Mouse (Mus musculus) midbrain, embryonic 13.5 days (tissue): ENCODE measurements at regions not wholly inside any gene's neighbourhood (a gene's known extent, or its start where the extent isn't known, plus 50 kb on each side); places are given as distances from the start of the nearest gene placed in this dataset.

Experiments
- ATAC-seq: fragments of 200-750 bp; cut with Nextera tagmentation; 2 replicates; pipeline ENCODE4 v1.8.0; 2017; ENCODE audit warnings: mild to moderate bottlenecking, moderate TSS enrichment, moderate library complexity
- H3K27ac ChIP-seq: fragments of 300-500 bp; sonication (generic); 2 replicates; pipeline ENCODE4 v1.5.1; 2015; ENCODE audit warnings: inconsistent platforms, mild to moderate bottlenecking, moderate library complexity
- H3K27me3 ChIP-seq: fragments of 300-500 bp; sonication (generic); 2 replicates; pipeline ENCODE4 v1.6.1; 2015; ENCODE audit warnings: mild to moderate bottlenecking, inconsistent platforms
- H3K36me3 ChIP-seq: fragments of 300-500 bp; sonication (generic); 2 replicates; pipeline ENCODE4 v1.6.1; 2015; ENCODE audit warnings: mild to moderate bottlenecking, inconsistent platforms
- H3K4me1 ChIP-seq: fragments of 300-500 bp; sonication (generic); replicated peaks from 2 replicates; pipeline ENCODE4 v1.6.1; 2015; ENCODE audit warnings: inconsistent platforms
- H3K4me2 ChIP-seq: fragments of 300-500 bp; sonication (generic); replicated peaks from 2 replicates; pipeline ENCODE4 v1.6.1; 2015; ENCODE audit warnings: moderate library complexity, mild to moderate bottlenecking, inconsistent platforms
- H3K4me3 ChIP-seq: fragments of 300-500 bp; sonication (generic); replicated peaks from 2 replicates; pipeline ENCODE4 v1.5.1; 2015; ENCODE audit warnings: mild to moderate bottlenecking, inconsistent platforms
- H3K9ac ChIP-seq: fragments of 300-500 bp; sonication (generic); replicated peaks from 2 replicates; pipeline ENCODE4 v1.6.1; 2015; ENCODE audit warnings: mild to moderate bottlenecking, inconsistent platforms
- H3K9me3 ChIP-seq: fragments of 300-500 bp; sonication (generic); 2 replicates; pipeline ENCODE4 v1.6.1; 2016; ENCODE audit warnings: mild to moderate bottlenecking, inconsistent platforms
- WGBS: fragments of 180-500 bp; shearing (Covaris S2); methylation state at CpG from one replicate; pipeline ENCODE4 v1.1.7; 2015; 5-methylcytosine and 5-hydroxymethylcytosine counted together

DNA sequence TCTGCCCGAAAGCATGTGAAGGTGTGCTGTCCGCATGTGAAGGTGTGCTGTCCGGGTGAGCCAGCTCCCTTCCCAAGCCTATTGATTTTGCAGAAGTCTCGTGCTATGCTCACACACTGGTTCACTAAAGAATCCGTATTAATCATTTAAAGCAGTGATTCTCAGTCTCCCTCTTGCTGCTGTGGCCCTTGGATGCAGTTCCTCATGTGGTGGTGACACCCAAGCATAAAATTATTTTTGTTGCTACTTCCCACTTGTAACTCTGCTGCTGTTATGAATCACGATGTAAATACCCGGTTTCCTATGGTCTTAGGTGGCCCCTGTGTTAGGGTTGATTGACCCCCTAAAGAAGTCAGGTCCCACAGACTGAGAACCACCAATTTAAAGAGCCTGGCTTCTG, 55.7 kb upstream of the Emb start:
- no peak for ATAC-seq
- no peak overlapping the region for H3K9ac ChIP-seq
- WGBS: 93% methylated on average over 7 of the region's 7 CpGs
- H3K27ac ChIP-seq: no peak overlapping the region
- H3K4me3 ChIP-seq: no peak overlapping the region
- no peaks in the 10 kb centered on the region for H3K4me1 ChIP-seq
- H3K27me3 ChIP-seq: no peaks in the 10 kb centered on the region
- no peaks in the 10 kb centered on the region for H3K36me3 ChIP-seq
- no peak overlapping the region for H3K4me2 ChIP-seq
- no peaks in the 10 kb centered on the region for H3K9me3 ChIP-seq

GRCm38 (mm10) chr13:117143828-117144227, 64.5 kb upstream of the Emb start:
- 68% methylated on average over 6 of the region's 6 CpGs for WGBS
- no peak for ATAC-seq
- H3K27ac ChIP-seq: no peak overlapping the region

DNA sequence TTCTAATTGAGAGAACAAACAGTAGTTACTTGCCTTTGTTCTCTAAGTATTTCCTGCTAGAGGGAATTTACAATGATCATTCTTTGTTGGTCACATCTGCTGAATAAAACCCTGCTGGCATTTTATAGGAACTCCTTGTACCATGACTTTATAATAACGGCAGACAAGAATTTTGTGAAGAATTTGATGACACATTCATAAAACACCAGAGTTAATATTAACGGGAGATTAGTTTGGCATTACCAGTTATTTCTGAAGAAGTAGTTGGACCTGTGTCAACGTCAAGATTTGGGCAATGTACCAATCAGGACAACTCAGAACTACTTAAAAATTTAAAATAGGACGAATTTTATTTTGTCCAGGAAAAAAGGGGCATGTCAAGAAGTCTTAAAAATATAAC, 65.1 kb upstream of the Emb start:
- no peak for ATAC-seq
- Histone ChIP-seq H3K4me1 (no peaks in the 10 kb centered on the region), H3K27ac (no peak overlapping the region), H3K4me3 (no peak overlapping the region), H3K36me3 (no peaks in the 10 kb centered on the region), H3K4me2 (no peak overlapping the region), H3K9me3 (no peaks in the 10 kb centered on the region), H3K9ac (no peak overlapping the region), H3K27me3 (no peaks in the 10 kb centered on the region)
- WGBS: 79% methylated on average over 4 of the region's 4 CpGs

More at GRCm38 (mm10) chr13:117143828-117144227, 64.5 kb upstream of the Emb start:
- no peaks in the 10 kb centered on the region for H3K9me3 ChIP-seq
- no peak overlapping the region for H3K4me2 ChIP-seq
- H3K27me3 ChIP-seq: no peaks in the 10 kb centered on the region
- no peak overlapping the region for H3K4me3 ChIP-seq
- H3K4me1 ChIP-seq: no peaks in the 10 kb centered on the region
- no peaks in the 10 kb centered on the region for H3K36me3 ChIP-seq
- no peak overlapping the region for H3K9ac ChIP-seq

- no peak overlapping the region for H3K4me2 ChIP-seq
- 87% methylated on average over 3 of the region's 3 CpGs for WGBS
- no peaks in the 10 kb centered on the region for H3K36me3 ChIP-seq
- no peaks in the 10 kb centered on the region for H3K4me1 ChIP-seq
- H3K9ac ChIP-seq: no peak overlapping the region
- no peaks in the 10 kb centered on the region for H3K27me3 ChIP-seq
- no peak for ATAC-seq
- no peak overlapping the region for H3K27ac ChIP-seq
- H3K4me3 ChIP-seq: no peak overlapping the region
- H3K9me3 ChIP-seq: no peaks in the 10 kb centered on the region
Measured at GRCm38 (mm10) chr13:117134352-117134751, 74.0 kb upstream of the Emb start.

DNA sequence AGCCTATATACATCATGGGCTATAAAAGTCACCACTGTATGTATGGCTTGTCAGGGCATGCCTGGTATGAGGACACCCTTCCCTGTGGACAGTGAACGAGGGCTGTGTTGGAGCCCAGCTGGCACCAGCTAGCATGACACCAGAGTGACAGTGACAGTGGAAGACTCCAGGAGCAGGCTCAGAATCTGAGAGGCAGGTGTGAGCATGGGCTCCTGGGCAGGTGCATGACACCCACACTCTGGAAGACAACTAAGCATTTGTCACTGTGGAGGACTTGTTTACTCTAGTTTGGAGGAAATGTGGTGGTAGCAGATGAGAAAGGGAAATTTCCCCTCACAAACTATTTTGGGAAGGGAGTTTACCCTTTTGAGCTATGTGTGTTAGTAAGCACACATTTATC, 76.2 kb upstream of the Emb start:
- Histone ChIP-seq H3K4me3 (no peak overlapping the region), H3K27me3 (no peaks in the 10 kb centered on the region), H3K27ac (no peak overlapping the region), H3K36me3 (no peaks in the 10 kb centered on the region), H3K4me1 (no peaks in the 10 kb centered on the region), H3K9ac (no peak overlapping the region), H3K9me3 (no peaks in the 10 kb centered on the region), H3K4me2 (no peak overlapping the region)
- 90% methylated on average over 1 of the region's 1 CpGs for WGBS
- no peak for ATAC-seq

- no peak for ATAC-seq
- Histone ChIP-seq H3K9me3 (no peaks in the 10 kb centered on the region), H3K4me3 (no peak overlapping the region), H3K36me3 (no peaks in the 10 kb centered on the region), H3K4me2 (no peak overlapping the region), H3K27ac (no peak overlapping the region), H3K27me3 (no peaks in the 10 kb centered on the region), H3K4me1 (no peaks in the 10 kb centered on the region), H3K9ac (no peak overlapping the region)
- 85% methylated on average over 12 of the region's 12 CpGs for WGBS
Measured at GRCm38 (mm10) chr13:117127813-117128549, 80.4 kb upstream of the Emb start.

DNA sequence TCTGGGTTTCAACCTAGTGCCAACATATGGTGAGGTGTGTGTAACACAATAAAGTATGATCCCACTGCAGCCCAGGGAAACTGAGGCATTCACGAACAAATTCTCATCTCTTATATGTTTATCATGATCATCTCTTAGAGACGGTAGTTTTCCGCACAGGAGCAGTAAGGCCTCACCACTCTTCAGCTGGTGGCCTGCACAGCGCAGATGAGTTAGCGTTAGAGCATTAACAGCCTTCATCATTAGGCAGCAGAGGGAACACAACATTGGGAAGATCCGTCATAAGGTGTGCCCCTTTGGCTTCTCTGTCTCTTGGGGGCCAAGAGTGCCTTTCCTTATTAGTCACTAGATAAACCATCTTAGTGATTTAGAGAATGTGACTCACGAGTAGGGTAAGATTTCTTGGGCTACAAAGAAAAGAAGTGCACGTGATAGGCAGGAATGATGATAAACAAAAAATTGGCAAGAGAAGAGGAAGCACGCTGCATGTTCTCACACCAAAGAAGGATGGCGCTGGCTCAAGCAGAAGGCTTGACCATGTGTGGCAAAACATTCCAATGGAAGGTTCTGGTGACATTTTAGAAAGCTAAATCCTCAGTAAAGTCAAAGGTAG, 81.1 kb upstream of the Emb start:
- H3K4me3 ChIP-seq: no peak overlapping the region
- no peaks in the 10 kb centered on the region for H3K36me3 ChIP-seq
- H3K9ac ChIP-seq: no peak overlapping the region
- H3K4me2 ChIP-seq: no peak overlapping the region
- no peaks in the 10 kb centered on the region for H3K9me3 ChIP-seq
- H3K4me1 ChIP-seq: no peaks in the 10 kb centered on the region
- no peaks in the 10 kb centered on the region for H3K27me3 ChIP-seq
- ATAC-seq: no peak
- 93% methylated on average over 10 of the region's 10 CpGs for WGBS
- H3K27ac ChIP-seq: no peak overlapping the region

GRCm38 (mm10) chr13:117119636-117120035, 88.7 kb upstream of the Emb start:
- H3K27ac ChIP-seq: 0 out of 2 replicates have a peak overlapping the region, but pooled peaks have one; percentile 26
- 55% methylated on average over 4 of the region's 4 CpGs for WGBS
- H3K4me3 ChIP-seq: no peak overlapping the region

DNA sequence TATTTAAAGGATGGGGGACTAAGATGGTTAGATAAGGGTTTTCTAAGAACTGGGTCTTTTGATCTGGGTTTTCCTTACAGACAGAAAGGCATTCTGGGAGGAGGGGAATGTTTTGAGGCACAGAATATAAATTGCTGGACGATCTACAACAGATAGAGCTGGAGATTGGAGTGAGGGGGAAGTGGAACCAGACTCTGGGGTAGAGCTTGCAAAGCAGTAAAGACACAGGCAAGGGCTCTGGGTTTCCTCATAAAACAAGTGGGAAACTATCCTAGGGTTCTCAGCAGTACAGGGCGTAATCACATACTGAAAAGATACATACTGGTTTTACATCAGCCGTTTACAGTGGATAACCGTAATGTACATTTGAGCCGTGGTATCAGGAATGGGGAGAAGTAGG, 89.5 kb upstream of the Parp8 start:
- Histone ChIP-seq H3K9me3 (no peaks in the 10 kb centered on the region), H3K9ac (no peak overlapping the region), H3K4me3 (no peak overlapping the region), H3K4me1 (peaks cover 9% of the 10 kb centered on the region), H3K27me3 (no peaks in the 10 kb centered on the region), H3K27ac (no peak overlapping the region), H3K4me2 (no peak overlapping the region), H3K36me3 (no peaks in the 10 kb centered on the region)
- WGBS: 93% methylated on average over 5 of the region's 5 CpGs
- ATAC-seq: no peak

More at GRCm38 (mm10) chr13:117119636-117120035, 88.7 kb upstream of the Emb start:
- peak; percentile 83 for ATAC-seq
- no peaks in the 10 kb centered on the region for H3K36me3 ChIP-seq
- no peaks in the 10 kb centered on the region for H3K27me3 ChIP-seq
- no peak overlapping the region for H3K9ac ChIP-seq
- H3K4me1 ChIP-seq: peaks cover 13% of the 10 kb centered on the region
- H3K4me2 ChIP-seq: no peak overlapping the region
- no peaks in the 10 kb centered on the region for H3K9me3 ChIP-seq

GRCm38 (mm10) chr13:117112424-117112823, 87.1 kb upstream of the Parp8 start:
- no peak overlapping the region for H3K9ac ChIP-seq
- ATAC-seq: no peak
- no peak overlapping the region for H3K4me2 ChIP-seq
- H3K9me3 ChIP-seq: no peaks in the 10 kb centered on the region
- WGBS: 80% methylated on average over 1 of the region's 1 CpGs
- no peak overlapping the region for H3K27ac ChIP-seq
- no peaks in the 10 kb centered on the region for H3K27me3 ChIP-seq
- H3K4me1 ChIP-seq: no peaks in the 10 kb centered on the region
- no peaks in the 10 kb centered on the region for H3K36me3 ChIP-seq
- H3K4me3 ChIP-seq: no peak overlapping the region

DNA sequence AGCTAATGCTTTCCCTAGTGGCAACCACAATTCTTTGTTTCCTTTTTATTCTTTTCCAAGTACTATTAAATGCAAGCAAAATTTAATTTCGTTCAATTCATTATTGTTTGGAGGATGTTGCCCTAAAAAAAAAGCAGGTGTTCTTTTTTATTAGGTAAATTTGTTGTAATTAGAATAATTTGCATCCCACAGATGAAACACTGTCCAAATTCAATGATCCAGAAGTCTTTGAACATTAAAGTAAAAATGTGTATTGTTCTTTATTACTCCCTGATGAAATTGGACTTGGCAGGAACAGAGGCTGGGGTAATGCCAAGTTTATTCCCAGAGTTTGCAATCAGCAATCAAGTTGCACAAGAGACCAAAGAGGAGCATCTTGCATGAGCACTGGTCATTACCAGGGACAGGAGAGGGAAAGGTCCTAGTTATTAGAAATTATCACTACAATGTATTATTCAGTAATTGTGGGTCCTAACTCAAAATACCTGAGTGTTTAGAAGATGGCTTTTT, 79.9 kb upstream of the Parp8 start:
- Histone ChIP-seq H3K4me1 (no peaks in the 10 kb centered on the region), H3K9me3 (no peaks in the 10 kb centered on the region), H3K4me3 (no peak overlapping the region), H3K4me2 (no peak overlapping the region), H3K27me3 (no peaks in the 10 kb centered on the region), H3K36me3 (no peaks in the 10 kb centered on the region), H3K9ac (no peak overlapping the region), H3K27ac (no peak overlapping the region)
- WGBS: 63% methylated on average over 1 of the region's 1 CpGs
- no peak for ATAC-seq

DNA sequence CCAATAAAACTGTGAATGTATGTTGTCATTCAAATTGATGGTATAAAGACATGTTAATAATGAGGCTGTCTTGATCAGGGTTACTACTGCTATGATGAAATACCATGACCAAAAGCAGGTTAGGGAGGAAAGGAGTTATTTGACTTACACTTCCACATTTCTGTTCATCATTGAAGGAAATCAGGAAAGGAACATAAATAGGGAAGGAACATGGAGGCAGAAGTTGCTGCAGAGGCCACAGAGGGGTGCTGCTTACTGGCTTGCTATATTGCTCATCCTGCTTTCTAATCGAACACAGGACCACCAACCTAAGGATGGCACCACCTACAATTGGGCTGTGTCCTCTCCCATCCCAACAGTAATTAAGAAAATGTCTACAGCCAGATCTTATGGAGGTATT, 69.4 kb upstream of the Parp8 start:
- H3K4me3 ChIP-seq: no peak overlapping the region
- no peak overlapping the region for H3K4me2 ChIP-seq
- H3K27me3 ChIP-seq: no peaks in the 10 kb centered on the region
- no peak for ATAC-seq
- H3K9me3 ChIP-seq: no peaks in the 10 kb centered on the region
- WGBS: 89% methylated on average over 1 of the region's 1 CpGs
- no peaks in the 10 kb centered on the region for H3K36me3 ChIP-seq
- H3K27ac ChIP-seq: no peak overlapping the region
- no peaks in the 10 kb centered on the region for H3K4me1 ChIP-seq
- no peak overlapping the region for H3K9ac ChIP-seq
